Mouse (Mus musculus): Measurements from ENCODE around the gene Acot3.
"Not testable (repeated sequence)": the region's sequence is repeated elsewhere in the genome, so short reads cannot be mapped to it uniquely, and the experiment has no call there.

Gene Acot3

DNA sequence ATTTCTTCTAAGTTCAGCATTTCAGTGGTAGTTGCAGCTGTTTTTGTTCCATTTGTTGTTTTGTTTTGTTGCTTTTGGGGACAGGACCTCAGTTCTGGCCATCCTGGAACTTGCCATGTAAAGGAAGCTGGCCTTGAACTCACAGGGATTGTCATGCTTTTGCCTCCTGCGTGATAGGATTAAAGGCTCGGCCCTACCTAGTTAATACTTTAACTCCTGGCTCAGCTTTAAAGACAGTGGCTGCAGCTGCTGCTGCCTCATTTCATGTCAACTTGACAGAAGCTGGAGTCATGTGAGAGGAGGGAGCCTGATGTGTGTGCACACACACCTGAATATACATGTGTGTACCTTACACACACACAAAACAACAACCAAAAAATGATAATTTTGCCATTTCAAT is 7.9 kb upstream of the Acot3 start:
- no peak for DNase-seq

DNA sequence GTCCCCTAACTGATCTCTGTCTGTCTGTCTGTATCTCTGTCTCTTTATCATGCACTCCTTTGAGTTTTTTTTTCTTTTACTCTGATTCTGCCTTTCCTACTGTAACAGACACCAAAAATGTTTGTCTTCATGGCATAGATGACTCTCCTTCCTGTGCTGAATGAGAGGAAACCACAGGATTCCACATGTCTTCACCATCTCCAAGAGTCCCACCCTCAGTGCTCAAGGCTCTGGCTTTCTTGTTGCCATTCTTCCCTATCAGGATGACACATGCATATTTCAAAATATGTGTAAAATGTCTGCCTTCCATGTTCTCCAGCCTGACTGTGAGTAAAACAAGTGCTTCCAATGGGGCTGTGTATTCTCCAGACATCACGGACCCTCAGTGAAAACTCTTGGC is 5.0 kb upstream of the Acot3 start:
- no peak for DNase-seq

DNA sequence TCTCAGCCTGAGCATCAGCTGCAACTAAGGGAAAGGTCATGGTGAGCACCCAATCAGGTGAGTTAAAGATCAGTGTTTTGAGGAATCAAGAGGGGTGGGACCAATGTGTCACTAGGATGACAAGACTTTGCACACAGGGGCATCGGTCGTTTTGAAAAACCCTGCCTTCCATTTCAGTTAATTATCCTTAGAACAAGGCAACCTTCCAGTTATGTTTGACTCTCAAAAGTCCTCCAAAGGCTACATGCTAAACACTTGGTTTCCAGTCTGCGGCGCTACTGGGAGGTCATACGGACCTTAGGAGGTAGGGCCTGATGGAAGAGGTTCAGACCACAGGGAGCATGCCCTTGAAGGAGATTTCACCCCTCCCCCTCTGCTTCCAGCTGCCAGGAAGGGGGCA is 1.2 kb upstream of the Acot3 start:
- DNase-seq: not testable (repeated sequence)

DNA sequence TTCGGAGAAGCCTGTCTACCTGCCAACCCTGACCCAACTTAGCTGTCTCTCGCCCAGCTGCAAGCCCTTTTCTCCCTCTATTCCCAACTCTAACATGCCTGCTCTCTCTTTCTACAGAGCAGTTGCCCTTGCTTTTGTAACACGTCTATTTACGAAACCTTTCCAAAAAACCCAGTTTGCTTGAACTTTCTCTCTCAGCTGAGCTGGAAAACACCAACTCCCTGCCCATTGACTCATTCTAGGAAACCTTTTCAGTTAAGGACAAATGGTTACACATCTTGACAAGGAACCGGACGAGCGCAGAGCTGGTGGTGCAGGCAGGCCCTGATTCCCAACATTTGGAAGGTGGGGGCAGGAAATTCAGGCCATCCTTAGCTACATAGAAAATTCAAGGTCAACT is 665 bp downstream of the Acot3 start:
- no peak for DNase-seq

DNA sequence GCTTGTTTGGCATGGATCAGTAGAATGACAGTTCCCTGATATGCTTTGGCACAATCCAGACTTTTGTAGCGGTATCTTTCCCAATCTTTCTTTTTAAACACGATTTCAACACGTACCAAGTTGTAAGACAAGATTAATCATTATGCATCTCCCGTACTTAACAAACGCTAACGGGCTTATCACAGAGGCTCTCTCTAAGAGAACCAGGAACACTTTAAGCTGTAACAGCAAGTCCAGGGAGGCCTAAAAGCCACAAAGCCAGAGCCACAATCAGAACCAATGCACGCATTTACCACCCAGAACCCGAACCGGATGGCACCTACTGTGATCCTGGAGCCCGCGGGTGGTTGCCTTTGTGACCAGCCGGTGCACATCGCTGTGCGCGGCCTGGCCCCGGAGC is 1.2 kb downstream of the Acot3 start:
- no peak for DNase-seq

- no peak for DNase-seq
These were observed 1.9 kb downstream of the Acot3 start for GRCm38 (mm10) chr12:84053679-84054391.

- DNase-seq: no peak
These were observed 9.0 kb downstream of the Acot3 start for GRCm38 (mm10) chr12:84060946-84061345.

DNA sequence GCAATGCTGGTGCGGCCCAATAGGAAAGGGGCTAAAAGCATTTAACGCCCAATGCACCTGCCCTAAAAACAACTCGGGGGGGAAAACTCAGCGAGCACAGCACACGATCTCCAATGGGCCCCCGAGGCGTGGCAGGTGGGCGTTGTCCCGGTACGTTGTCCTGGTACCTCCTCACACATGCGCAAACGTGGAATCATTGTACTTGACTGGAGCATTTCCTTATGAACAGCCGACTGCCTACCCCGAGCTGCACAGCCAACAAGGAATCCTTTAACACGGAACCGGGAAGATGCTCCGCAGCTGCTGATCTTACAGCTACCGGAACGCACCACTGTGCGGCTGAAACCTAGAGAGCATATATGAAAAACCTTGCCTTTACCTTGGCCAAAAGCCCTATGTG is 10.4 kb downstream of the Acot3 start:
- no peak for DNase-seq

DNA sequence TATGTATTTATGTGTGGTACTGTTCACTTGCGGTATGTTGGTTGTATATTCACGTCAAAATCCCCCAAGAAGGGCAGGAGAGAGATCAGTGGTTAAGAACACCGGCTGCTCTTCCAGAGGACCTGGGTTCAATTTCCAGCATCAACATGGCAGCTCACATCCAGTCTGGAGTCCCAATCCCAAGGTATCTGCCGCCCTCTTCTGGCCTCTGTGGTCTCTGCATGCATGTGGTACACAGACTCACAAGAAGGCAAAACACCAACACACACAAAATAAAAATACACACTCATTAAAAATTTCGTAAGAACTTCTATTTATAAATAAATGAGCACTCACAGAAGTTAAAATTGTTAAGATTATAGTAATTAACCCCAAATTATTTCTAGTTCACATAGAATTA is 11.3 kb downstream of the Acot3 start:
- DNase-seq: no peak

DNA sequence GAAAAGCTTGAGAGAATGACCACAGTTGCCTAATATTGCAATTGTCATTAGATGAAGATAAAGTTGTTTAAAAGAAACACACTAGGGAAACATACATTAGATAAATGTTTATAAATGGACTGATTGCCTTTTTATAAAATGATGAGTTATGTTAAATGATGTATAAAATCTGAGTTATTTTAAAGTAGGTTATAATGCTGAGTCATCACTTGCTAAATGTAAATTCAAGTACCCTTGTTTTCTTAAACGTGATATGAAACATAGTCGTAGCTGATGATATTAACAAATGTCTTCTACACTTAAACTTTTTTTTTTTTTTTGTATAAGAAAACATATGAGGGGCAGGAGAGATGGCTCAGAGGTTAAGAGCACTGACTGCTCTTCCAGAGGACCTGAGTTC is 11.9 kb downstream of the Acot3 start:
- DNase-seq: no peak

DNA sequence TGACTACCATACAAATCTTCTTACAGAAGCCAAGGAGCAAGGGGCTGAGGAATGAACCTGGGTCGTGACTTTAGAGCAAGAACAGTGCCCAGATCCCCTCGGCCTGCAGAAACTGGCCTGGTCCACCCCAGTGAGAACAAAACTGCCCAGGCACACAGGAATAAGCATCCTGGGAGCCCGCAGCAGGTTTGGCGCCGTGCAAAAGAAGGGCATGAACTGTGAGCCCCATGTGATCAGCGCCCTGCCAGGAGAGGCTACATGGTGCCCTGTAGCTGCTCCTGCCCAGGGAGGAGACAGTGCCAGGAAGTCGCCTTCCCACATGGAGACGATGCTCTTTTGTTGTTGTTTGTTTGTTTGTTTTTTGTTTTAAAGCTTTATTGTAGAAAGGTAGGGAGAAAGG is 12.7 kb downstream of the Acot3 start:
- no peak for DNase-seq

- no peak for DNase-seq
These were observed 15.8 kb downstream of the Acot3 start for GRCm38 (mm10) chr12:84067752-84068151.

GRCm38 (mm10) chr12:84068296-84068695 is 16.4 kb downstream of the Acot3 start:
- DNase-seq: no peak

DNA sequence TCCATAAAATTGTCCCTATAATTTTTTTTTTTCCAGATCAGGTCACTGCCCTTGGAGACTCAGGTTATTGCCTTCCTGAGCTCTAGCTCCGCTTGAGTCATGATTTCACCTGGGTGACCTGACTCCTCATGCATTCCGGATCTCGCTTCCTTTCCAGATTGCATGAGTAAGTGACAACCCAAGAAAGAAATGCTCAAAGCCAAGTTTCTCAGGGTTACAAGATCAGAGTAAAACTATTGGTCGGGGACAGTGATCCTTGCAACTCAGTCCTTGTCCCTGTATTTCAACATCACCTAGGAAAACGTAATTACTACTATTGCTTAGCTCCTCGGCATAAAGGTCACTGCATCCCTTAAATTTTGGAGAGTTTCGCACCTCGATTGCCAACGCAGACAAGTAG is 17.0 kb downstream of the Acot3 start, which contains the start of gene Acot5:
Gene Acot5, plus strand, starts transcription at position 340 of the 400 bp plus-strand sequence.
- no peak for DNase-seq

DNA sequence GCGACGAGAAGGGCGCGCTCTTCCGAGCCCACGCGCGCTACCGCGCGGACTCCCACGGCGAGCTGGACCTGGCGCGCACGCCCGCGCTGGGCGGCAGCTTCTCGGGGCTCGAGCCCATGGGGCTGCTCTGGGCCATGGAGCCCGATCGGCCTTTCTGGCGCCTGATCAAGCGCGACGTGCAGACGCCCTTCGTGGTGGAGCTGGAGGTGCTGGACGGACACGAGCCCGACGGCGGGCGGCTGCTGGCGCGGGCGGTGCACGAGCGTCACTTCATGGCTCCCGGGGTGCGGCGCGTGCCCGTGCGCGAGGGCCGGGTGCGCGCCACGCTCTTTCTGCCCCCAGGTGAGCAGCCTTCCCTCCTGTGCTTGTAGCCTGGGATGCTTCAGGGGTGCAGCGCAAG is 17.6 kb downstream of the Acot3 start:
- DNase-seq: peak; percentile 37

GRCm38 (mm10) chr12:84071696-84072095 is 19.8 kb downstream of the Acot3 start:
- DNase-seq: no peak

DNA sequence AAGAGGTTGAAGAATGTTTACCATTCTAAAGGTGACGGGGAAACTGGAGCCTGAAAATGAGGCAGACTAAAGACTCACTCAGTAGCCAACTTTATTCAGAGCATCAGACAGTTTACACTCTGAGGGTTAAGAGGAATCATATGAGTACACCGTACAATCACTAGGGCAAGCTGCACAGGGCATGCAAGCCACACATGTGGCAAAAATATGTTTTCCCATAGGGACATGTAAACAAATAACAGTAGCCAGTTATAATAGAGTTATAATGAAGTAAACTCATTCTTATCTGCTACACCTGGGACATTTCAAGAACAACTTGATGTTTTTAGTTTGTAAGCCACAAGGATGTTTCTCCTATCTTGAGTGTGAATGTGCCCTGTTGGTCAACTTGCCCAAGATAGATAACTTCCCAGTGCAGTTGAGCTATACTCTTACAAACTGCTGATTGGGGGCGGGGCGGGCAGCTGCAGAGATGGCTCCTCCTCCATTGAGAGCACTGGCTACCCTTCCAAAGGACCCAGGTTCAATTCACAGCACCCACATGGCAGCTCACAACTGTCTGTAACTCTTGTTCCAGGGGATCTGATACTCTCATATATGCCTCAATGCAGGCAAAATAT is 25.5 kb downstream of the Acot3 start:
- DNase-seq: no peak

GRCm38 (mm10) chr12:84083842-84084241 is 31.9 kb downstream of the Acot3 start:
- DNase-seq: no peak

DNA sequence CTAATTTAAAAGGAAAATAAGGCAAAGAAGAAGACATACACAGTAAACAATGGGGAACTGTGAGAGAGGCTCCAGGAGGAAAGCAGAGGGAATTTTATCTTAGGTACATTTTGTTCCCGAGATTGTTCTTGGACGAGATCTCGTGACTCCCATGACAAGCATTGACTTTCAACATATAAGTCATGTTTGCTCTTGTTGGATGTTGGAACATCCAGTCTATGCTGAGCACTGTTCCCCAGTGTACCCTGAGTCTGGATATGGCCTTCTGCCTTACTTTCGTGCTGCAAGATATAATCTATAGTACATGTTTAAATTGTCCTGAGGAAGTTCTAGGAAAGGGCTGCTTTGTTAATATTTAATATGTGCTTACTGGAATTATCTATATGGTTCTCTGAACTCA is 32.6 kb downstream of the Acot3 start:
- DNase-seq: no peak

DNA sequence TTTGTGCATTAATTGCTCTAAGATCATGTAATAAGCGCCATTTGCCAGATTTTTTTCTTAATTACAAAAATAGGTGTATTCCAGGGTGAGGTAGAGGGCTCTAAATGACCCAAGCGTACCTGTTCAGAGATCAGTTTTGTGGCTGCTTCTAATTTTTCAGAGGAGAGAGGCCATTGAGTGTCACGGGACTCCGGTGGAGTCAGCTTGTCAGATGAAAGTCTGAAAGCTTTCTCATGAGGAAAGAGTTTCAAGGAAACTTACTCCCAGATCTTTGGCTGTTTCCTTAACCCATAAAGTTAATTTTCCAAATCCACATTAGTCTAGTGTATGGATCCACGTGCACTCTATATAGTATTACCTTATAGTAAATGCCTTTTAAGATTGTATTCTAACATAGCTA is 42.7 kb downstream of the Acot3 start:
- DNase-seq: not testable (repeated sequence)

GRCm38 (mm10) chr12:84099605-84100004 is 47.7 kb downstream of the Acot3 start:
- DNase-seq: no peak

DNA sequence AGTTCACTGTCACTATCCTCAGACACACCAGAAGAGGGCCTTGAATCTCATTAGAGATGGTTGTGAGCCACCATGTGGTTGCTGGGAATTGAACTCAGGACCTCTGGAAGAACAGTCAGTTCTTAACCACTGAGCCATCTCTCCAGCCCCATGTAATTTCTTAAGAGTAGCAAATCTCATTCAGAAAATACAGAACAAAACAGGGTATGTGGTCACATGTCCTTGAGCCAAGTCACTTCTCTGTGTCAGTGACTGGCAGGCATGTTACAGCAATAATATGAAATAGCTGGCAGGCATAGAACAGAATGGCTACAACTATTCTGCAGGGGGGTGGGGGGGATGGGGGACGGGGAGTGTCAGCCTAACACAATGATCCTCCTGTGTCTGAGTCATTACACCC is 48.1 kb downstream of the Acot3 start:
- DNase-seq: no peak

DNA sequence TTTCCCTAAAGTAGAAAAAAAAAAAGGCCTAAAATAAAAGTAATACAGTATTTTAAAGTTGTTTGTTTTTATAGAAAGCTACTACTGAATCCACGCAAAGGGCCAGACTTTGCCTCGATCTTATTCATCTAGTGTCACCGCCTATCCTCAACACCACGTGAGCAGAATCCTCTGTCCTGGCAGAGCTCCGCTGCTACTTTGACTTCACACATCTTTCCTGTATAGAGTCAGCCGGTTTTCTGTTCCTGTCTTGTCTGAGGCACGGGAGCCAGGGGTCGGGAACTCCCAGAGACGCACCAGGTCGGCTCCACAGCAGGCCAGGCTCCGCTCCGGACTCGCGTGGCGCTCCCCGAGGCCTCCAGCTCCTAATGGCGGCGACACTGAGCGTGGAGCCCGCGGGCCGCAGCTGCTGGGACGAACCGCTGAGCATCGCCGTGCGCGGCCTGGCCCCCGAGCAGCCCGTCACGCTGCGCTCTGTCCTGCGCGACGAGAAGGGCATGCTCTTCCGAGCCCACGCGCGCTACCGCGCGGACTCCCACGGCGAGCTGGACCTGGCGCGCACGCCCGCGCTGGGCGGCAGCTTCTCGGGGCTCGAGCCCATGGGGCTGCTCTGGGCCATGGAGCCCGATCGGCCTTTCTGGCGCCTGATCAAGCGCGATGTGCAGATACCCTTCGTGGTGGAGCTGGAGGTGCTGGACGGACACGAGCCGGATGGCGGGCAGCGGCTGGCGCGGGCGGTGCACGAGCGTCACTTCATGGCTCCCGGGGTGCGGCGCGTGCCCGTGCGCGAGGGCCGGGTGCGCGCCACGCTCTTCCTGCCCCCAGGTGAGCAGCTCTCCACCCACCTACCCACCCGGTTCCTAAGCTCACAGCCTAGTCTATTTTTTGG is 48.9 kb downstream of the Acot3 start, which contains the start of gene Acot6:
Gene Acot6, plus strand, starts transcription at position 51 of the 889 bp plus-strand sequence.
- peak; percentile 40 for DNase-seq

DNA sequence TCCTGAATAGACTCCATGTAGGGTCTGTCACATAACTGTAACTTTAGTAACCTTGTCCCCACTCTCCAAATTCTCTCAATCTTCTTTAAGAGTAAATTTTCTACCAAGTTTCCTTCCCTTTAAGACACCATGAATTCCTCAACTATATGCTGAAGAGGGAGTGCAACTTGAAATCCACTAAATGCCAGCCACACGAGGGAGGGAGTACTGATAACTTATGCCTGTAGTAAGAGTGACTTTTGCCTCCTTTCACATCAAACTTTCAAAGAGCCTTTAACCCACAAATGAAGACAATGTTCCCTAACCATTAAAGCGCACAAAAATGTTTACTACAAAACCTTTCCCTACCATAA is 49.5 kb downstream of the Acot3 start:
- no peak for DNase-seq

Measured in right cerebral cortex, postnatal 14 days (tissue).